Mouse (Mus musculus) gastrocnemius, adult 8-10 months (tissue): ENCODE data around the gene Il9. TPM values are rescaled to one million over a fixed set of nuclear protein-coding genes. Genes with fewer than 3 reads are reported as not detected.

Experiments used
- DNase-seq, 2 experiments: peaks; one replicate each; pipeline ENCODE4 v3.0.0; 2022; ENCODE audit warnings: low spot score in 2 of 2
- total RNA-seq, 4 experiments: library from RNA; stranded (reverse); gene quantifications; 2 replicates each; pipeline ENCODE4 v1.2.4; 2022

Il9 gene
- total RNA-seq, 4 experiments from 2014 or later, result not detected

- peak in 1 of 2 experiments; percentile 33 for DNase-seq
Measured at GRCm38 (mm10) chr13:56471951-56472350, 10.1 kb downstream of the Il9 start.

- no peak for DNase-seq
Measured at GRCm38 (mm10) chr13:56471211-56471610, 10.8 kb downstream of the Il9 start.

GRCm38 (mm10) chr13:56468536-56468935 is 13.5 kb downstream of the Il9 start:
- DNase-seq, result no peak

- no peak for DNase-seq
Measured at GRCm38 (mm10) chr13:56467786-56468185, 14.3 kb downstream of the Il9 start.

GRCm38 (mm10) chr13:56463750-56464149 is 18.3 kb downstream of the Il9 start:
- no peak for DNase-seq

- no peak for DNase-seq
Measured at GRCm38 (mm10) chr13:56463261-56463660, 18.8 kb downstream of the Il9 start.

- no peak for DNase-seq
Measured at GRCm38 (mm10) chr13:56462791-56463190, 19.3 kb downstream of the Il9 start.

GRCm38 (mm10) chr13:56461460-56461859 is 20.6 kb downstream of the Il9 start:
- DNase-seq, result no peak

GRCm38 (mm10) chr13:56458001-56458400 is 24.0 kb downstream of the Il9 start:
- DNase-seq, result no peak

GRCm38 (mm10) chr13:56450035-56450434 is 32.0 kb downstream of the Il9 start:
- DNase-seq, result no peak

GRCm38 (mm10) chr13:56449239-56450030 is 32.6 kb downstream of the Il9 start:
- DNase-seq, result no peak

- no peak for DNase-seq
Measured at GRCm38 (mm10) chr13:56444996-56445395, 37.0 kb downstream of the Il9 start.

GRCm38 (mm10) chr13:56444112-56444511 is 37.9 kb downstream of the Il9 start:
- DNase-seq, result no peak

GRCm38 (mm10) chr13:56443411-56443810 is 38.6 kb downstream of the Il9 start:
- no peak for DNase-seq

- no peak for DNase-seq
Measured at GRCm38 (mm10) chr13:56438211-56439075, 43.6 kb downstream of the Il9 start, which contains the start of gene Slc25a48. Slc25a48 (plus strand) TSS chr13:56438355.

GRCm38 (mm10) chr13:56435615-56436287 is 46.3 kb downstream of the Il9 start:
- no peak for DNase-seq

GRCm38 (mm10) chr13:56434311-56434751 is 47.7 kb downstream of the Il9 start:
- no peak for DNase-seq

- peak; percentile 17 to 21 for DNase-seq
Measured at GRCm38 (mm10) chr13:56433466-56433865, 48.6 kb downstream of the Il9 start.

- DNase-seq, result no peak
Measured at GRCm38 (mm10) chr13:56432496-56432895, 49.5 kb downstream of the Il9 start.
